Mouse (Mus musculus) CH12.LX (cell line): ENCODE measurements at regions not wholly inside any gene's neighbourhood (a gene's known extent, or its start where the extent isn't known, plus 50 kb on each side); places are given as distances from the start of the nearest gene placed in this dataset.

ENCODE experiments used
- CTCF ChIP-seq, 2 experiments: IDR thresholded peaks in 1 of 2; conservative IDR thresholded peaks in 1 of 2; 2 replicates each; pipeline ENCODE4 v1.5.1; 2011 to 2012; ENCODE audit warnings: low read depth in 2 of 2, low read length in 2 of 2, improper control_type of control experiment in 1 of 2, inconsistent platforms in 1 of 2, mild to moderate bottlenecking in 1 of 2, moderate library complexity in 1 of 2
- ELF1 ChIP-seq: IDR thresholded peaks from 2 replicates; pipeline ENCODE4 v1.6.1; 2014; ENCODE audit warnings: low read depth, mild to moderate bottlenecking, inconsistent platforms, low read length, improper control_type of control experiment
- ETS1 ChIP-seq: conservative IDR thresholded peaks from 2 replicates; pipeline ENCODE4 v1.6.1; 2012; ENCODE audit warnings: low read depth, mild to moderate bottlenecking, inconsistent platforms, low read length, improper control_type of control experiment, moderate library complexity
- HCFC1 ChIP-seq: IDR thresholded peaks from 2 replicates; pipeline ENCODE4 v1.6.1; 2012; ENCODE audit warnings: low read depth, mild to moderate bottlenecking, inconsistent platforms, low read length, improper control_type of control experiment
- IRF4 ChIP-seq: IDR thresholded peaks from 2 replicates; pipeline ENCODE4 v1.6.1; 2014; ENCODE audit warnings: low read depth, mild to moderate bottlenecking, inconsistent platforms, low read length, improper control_type of control experiment
- MXI1 ChIP-seq: IDR thresholded peaks from 2 replicates; pipeline ENCODE4 v1.6.1; 2011; ENCODE audit warnings: mild to moderate bottlenecking, low read depth, low read length, improper control_type of control experiment
- NELFE ChIP-seq: IDR thresholded peaks from 2 replicates; pipeline ENCODE4 v1.6.1; 2011; ENCODE audit warnings: low read depth, low read length, improper control_type of control experiment
- POLR2A ChIP-seq: IDR thresholded peaks from 2 replicates; pipeline ENCODE4 v1.6.1; 2011; ENCODE audit warnings: low read depth, mild to moderate bottlenecking, improper control_type of control experiment, low read length
- POLR2AphosphoS2 ChIP-seq: IDR thresholded peaks from 2 replicates; pipeline ENCODE4 v1.6.1; 2011; ENCODE audit warnings: low read depth, low read length, improper control_type of control experiment
- SMC3 ChIP-seq: IDR thresholded peaks from 2 replicates; pipeline ENCODE4 v1.6.1; 2011; ENCODE audit warnings: low read depth, low read length, improper control_type of control experiment
- TBP ChIP-seq: conservative IDR thresholded peaks from 2 replicates; pipeline ENCODE4 v1.6.1; 2011; ENCODE audit warnings: low read depth, low read length, improper control_type of control experiment
- USF1 ChIP-seq: IDR thresholded peaks from 2 replicates; pipeline ENCODE4 v1.6.1; 2014; ENCODE audit warnings: low read depth, mild to moderate bottlenecking, inconsistent platforms, low read length, improper control_type of control experiment
- ZC3H11A ChIP-seq: IDR thresholded peaks from 2 replicates; pipeline ENCODE4 v1.6.1; 2012; ENCODE audit warnings: low read depth, mild to moderate bottlenecking, inconsistent platforms, low read length, improper control_type of control experiment

DNA sequence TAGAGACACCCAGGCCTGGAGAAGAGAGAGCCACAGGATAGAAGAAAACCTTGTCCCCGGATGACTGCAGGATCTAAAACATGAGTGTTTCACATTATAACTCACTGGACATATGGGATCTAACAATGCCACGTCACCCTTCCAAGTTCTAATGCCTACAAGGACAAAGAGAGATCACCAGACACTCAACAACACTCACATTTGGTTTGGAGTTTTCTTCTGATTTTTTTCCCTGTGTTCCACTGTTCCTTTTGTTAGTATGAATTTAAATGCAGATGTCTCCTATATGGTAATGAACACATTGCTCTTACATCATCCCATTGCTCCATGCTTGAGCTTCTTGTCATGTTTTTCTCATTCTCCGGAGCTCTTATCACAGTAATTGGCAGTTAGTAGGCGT lies 101.9 kb upstream of the Lyplal1 start:
- no peak for TF ChIP-seq SMC3
- TF ChIP-seq ETS1 = no peak
- no peak for TF ChIP-seq CTCF (conservative IDR thresholded peaks at IDR 0.05 in 1 of 2, IDR thresholded peaks at IDR 0.05 in 1 of 2; ENCODE audit: low read depth in 2 of 2, low read length in 2 of 2)
- no peak for TF ChIP-seq ZC3H11A
- TF ChIP-seq POLR2A = no peak
- no peak for TF ChIP-seq TBP
- no peak for TF ChIP-seq MXI1
- TF ChIP-seq ELF1 = no peak
- TF ChIP-seq USF1 = no peak
- TF ChIP-seq NELFE = no peak
- no peak for TF ChIP-seq POLR2AphosphoS2
- no peak for TF ChIP-seq IRF4
- TF ChIP-seq HCFC1 = no peak
